Mouse (Mus musculus): Measurements from ENCODE around the gene Btg1-ps2. TPM values are rescaled to one million over a fixed set of nuclear protein-coding genes. Genes with fewer than 3 reads are reported as not detected.

The Btg1-ps2 gene
- polyA plus RNA-seq (2017; shearing (Covaris generic)) = not detected

GRCm38 (mm10) chrX:38043014-38043413 is at the start of gene Btg1-ps2:
TSS of gene Btg1-ps2 (minus strand) at chrX:38043114.

DNA sequence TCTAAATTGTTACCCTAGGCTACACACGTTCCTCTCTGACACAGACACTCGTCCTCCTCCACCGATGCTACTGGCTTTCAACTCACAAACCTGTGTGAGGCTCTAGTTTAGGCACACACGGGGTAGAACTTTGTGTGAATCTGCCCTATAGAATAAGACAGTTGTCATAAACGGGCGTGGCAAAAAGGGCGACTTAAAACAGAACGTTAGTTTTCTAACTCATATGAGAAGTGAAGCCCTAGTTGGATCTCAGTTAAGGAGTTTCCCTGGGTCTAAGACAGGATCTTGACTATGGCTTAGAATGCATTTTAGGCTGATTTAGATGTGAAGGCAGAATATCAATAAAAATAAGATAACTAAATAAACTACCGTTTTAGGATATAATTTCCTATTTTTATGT is 42.1 kb upstream of the Btg1-ps2 start, which contains the start of gene Rhox11:
Rhox11 (minus strand) TSS at position 101 of the 400 bp plus-strand sequence.

GRCm38 (mm10) chrX:38066175-38066574 is 23.3 kb upstream of the Btg1-ps2 start, which contains the start of gene Rhox10:
TSS of gene Rhox10 (plus strand) at chrX:38066475.

GRCm38 (mm10) chrX:38018597-38018996 is 24.3 kb downstream of the Btg1-ps2 start, which contains the start of gene Btg1-ps1:
TSS of gene Btg1-ps1 (minus strand) at chrX:38018815.

Other genes starting within 250 kb of the Btg1-ps2 start
- gene Rhox5, start 238.3 kb downstream of the Btg1-ps2 start, polyA plus RNA-seq (2017; shearing (Covaris generic)) = not detected
- not detected for gene Rhox6, start 216.2 kb downstream of the Btg1-ps2 start, polyA plus RNA-seq (2017; shearing (Covaris generic))
- not detected for gene Rhox7a, start 211.4 kb downstream of the Btg1-ps2 start, polyA plus RNA-seq (2017; shearing (Covaris generic))
- not detected for gene Rhox8, start 164.2 kb downstream of the Btg1-ps2 start, polyA plus RNA-seq (2017; shearing (Covaris generic))
- gene Rhox7b, start 145.9 kb downstream of the Btg1-ps2 start, polyA plus RNA-seq (2017; shearing (Covaris generic)) = not detected
- not detected for gene Rhox9, start 141.3 kb downstream of the Btg1-ps2 start, polyA plus RNA-seq (2017; shearing (Covaris generic))
- not detected for gene Btg1-ps1, start 24.3 kb downstream of the Btg1-ps2 start, polyA plus RNA-seq (2017; shearing (Covaris generic))
- gene Rhox10, start 23.4 kb upstream of the Btg1-ps2 start, polyA plus RNA-seq (2017; shearing (Covaris generic)) = not detected
- not detected for gene Rhox11, start 42.0 kb upstream of the Btg1-ps2 start, polyA plus RNA-seq (2017; shearing (Covaris generic))
- gene Rhox12, start 67.8 kb upstream of the Btg1-ps2 start, polyA plus RNA-seq (2017; shearing (Covaris generic)) = not detected
- gene Rhox13, start 78.1 kb upstream of the Btg1-ps2 start, polyA plus RNA-seq (2017; shearing (Covaris generic)) = not detected
- gene Zbtb33, start 146.7 kb upstream of the Btg1-ps2 start, polyA plus RNA-seq (2017; shearing (Covaris generic)) = 1.1 TPM
- 1.2 TPM for gene Tmem255a, start 209.3 kb upstream of the Btg1-ps2 start, polyA plus RNA-seq (2017; shearing (Covaris generic))

Measured in inflammation-experienced regulatory T-cells, adult 16 weeks (primary cell).